ENCODE assay signal across 16 mouse cellular contexts in genomic region chr5:136502491-136503086, GRCm38 (mm10).
DNase-seq lines count a peak whose midpoint lies in the region; ATAC-seq and TF ChIP-seq lines count a peak whose summit lies in the region.
"Had no signal": no experiment of that assay in that cellular context is flagged by ENCODE, and none has a peak within 500 bp of the region (broad histone marks: within the 10 kb centered on the region; RNA-seq: fewer than 3 reads in every experiment).

No protein-coding gene starts in this region.

- H3K4me1 ChIP-seq in heart, embryonic 16.5 days (ENCODE audit: control insufficient read depth, insufficient read depth, low read length) = peaks cover 74% of the 10 kb centered on the region
- H3K4me1 ChIP-seq in lung, embryonic 16.5 days (replicated peaks; ENCODE audit: control insufficient read depth, insufficient read depth, low read length) = peaks cover 49% of the 10 kb centered on the region
- H3K4me1 ChIP-seq in embryonic facial prominence, embryonic 14.5 days (ENCODE audit: control insufficient read depth, insufficient read depth, low read length) = peaks cover 24% of the 10 kb centered on the region
- no peaks in the 10 kb centered on the region; the same call in 1 of the 2 replicates for H3K4me1 ChIP-seq in stomach, postnatal 0 days (replicated peaks; ENCODE audit: control insufficient read depth, insufficient read depth)

- H3K36me3 ChIP-seq in heart, embryonic 16.5 days (ENCODE audit: control insufficient read depth, insufficient read depth) = no peaks in the 10 kb centered on the region
- H3K36me3 ChIP-seq in lung, embryonic 16.5 days (ENCODE audit: control insufficient read depth, insufficient read depth, low read length) = no peaks in the 10 kb centered on the region
- no peaks in the 10 kb centered on the region for H3K36me3 ChIP-seq in embryonic facial prominence, embryonic 14.5 days (ENCODE audit: control insufficient read depth, insufficient read depth, low read length)
- no peaks in the 10 kb centered on the region for H3K36me3 ChIP-seq in stomach, postnatal 0 days (ENCODE audit: control insufficient read depth, insufficient read depth, low read length)

- TF ChIP-seq CTCF in stomach, postnatal 0 days (IDR thresholded peaks at IDR 0.05; ENCODE audit: low read depth) = no peak

- TF ChIP-seq EP300 in stomach, postnatal 0 days (optimal IDR thresholded peaks at IDR 0.05) = no peak

- 41% methylated on average over 5 of the region's 5 CpGs for WGBS in heart, embryonic 16.5 days
- 22% methylated on average over 5 of the region's 5 CpGs for WGBS in lung, embryonic 16.5 days
- WGBS in embryonic facial prominence, embryonic 14.5 days = 17% methylated on average over 5 of the region's 5 CpGs
- 51% methylated on average over 5 of the region's 5 CpGs for WGBS in stomach, postnatal 0 days

- no peak for DNase-seq in heart, postnatal 10 days
- no peak for DNase-seq in lung, postnatal 25 days (ENCODE audit: low spot score)
- peak; percentile 77 for DNase-seq in embryonic facial prominence, embryonic 14.5 days (ENCODE audit: low spot score)
- DNase-seq in stomach, postnatal 0 days (ENCODE audit: low spot score) = no peak
- DNase-seq in left cerebral cortex, adult 8-10 months (ENCODE audit: low spot score in 2 of 2) = no peak
- no peak for DNase-seq in thymus, postnatal 14 days
- DNase-seq: adrenal gland, postnatal 36 days; cerebellum, adult 11 months; midbrain, embryonic 14.5 days; right cerebral cortex, postnatal 14 days; thymus, postnatal 25 days had no signal

- H3K9ac ChIP-seq in heart, embryonic 16.5 days (ENCODE audit: low read length) = no peak overlapping the region
- no peak overlapping the region for H3K9ac ChIP-seq in lung, embryonic 16.5 days (ENCODE audit: low read length)
- no peak overlapping the region for H3K9ac ChIP-seq in embryonic facial prominence, embryonic 14.5 days (ENCODE audit: low read depth, low read length)
- no peak overlapping the region for H3K9ac ChIP-seq in stomach, postnatal 0 days (ENCODE audit: low read length)

- peak overlapping the region; percentile 46 for H3K27ac ChIP-seq in heart, embryonic 16.5 days (ENCODE audit: low read length)
- 0 out of 2 replicates have a peak overlapping the region, but pooled peaks have one; percentile 16 for H3K27ac ChIP-seq in lung, embryonic 16.5 days (ENCODE audit: low read length)
- H3K27ac ChIP-seq in embryonic facial prominence, embryonic 14.5 days (replicated peaks; ENCODE audit: low read depth, low read length) = peak overlapping the region; percentile 33; the same call in 1 of the 2 replicates
- 0 out of 2 replicates have a peak overlapping the region, but pooled peaks have one; percentile 35 for H3K27ac ChIP-seq in stomach, postnatal 0 days (replicated peaks)

- intact Hi-C loops in heart, postnatal 10 days (cut with DNase I) = no loop called here

- H3K9me3 ChIP-seq in heart, embryonic 16.5 days (replicated peaks; ENCODE audit: control insufficient read depth, low read length) = no peaks in the 10 kb centered on the region
- H3K9me3 ChIP-seq in lung, embryonic 16.5 days (ENCODE audit: control insufficient read depth, low read length) = no peaks in the 10 kb centered on the region
- no peaks in the 10 kb centered on the region for H3K9me3 ChIP-seq in embryonic facial prominence, embryonic 14.5 days (ENCODE audit: control insufficient read depth, low read length)
- no peaks in the 10 kb centered on the region for H3K9me3 ChIP-seq in stomach, postnatal 0 days (ENCODE audit: control insufficient read depth, low read length)

- no peak overlapping the region for H3K4me2 ChIP-seq in heart, embryonic 16.5 days (ENCODE audit: low read depth, low read length)
- H3K4me2 ChIP-seq in lung, embryonic 16.5 days (ENCODE audit: low read depth, low read length) = no peak overlapping the region
- H3K4me2 ChIP-seq in embryonic facial prominence, embryonic 14.5 days (ENCODE audit: low read depth, low read length) = peak overlapping the region; percentile 26
- no peak overlapping the region for H3K4me2 ChIP-seq in stomach, postnatal 0 days (replicated peaks; ENCODE audit: low read depth)
- H3K4me2 ChIP-seq: liver, embryonic 11.5 days had no signal

- H3K27me3 ChIP-seq in heart, embryonic 16.5 days (ENCODE audit: control insufficient read depth, insufficient read depth, low read length) = no peaks in the 10 kb centered on the region
- H3K27me3 ChIP-seq in lung, embryonic 16.5 days (ENCODE audit: control insufficient read depth, insufficient read depth, low read depth, low read length) = no peaks in the 10 kb centered on the region
- peaks cover 57% of the 10 kb centered on the region for H3K27me3 ChIP-seq in embryonic facial prominence, embryonic 14.5 days (replicated peaks; ENCODE audit: control insufficient read depth, insufficient read depth, low read length)
- H3K27me3 ChIP-seq in stomach, postnatal 0 days (ENCODE audit: control insufficient read depth, insufficient read depth, low read length) = no peaks in the 10 kb centered on the region

- no peak for ATAC-seq in heart, embryonic 16.5 days (replicated peaks; ENCODE audit: extremely low read depth, insufficient read depth, low FRiP score)
- ATAC-seq in lung, embryonic 16.5 days (ENCODE audit: low read depth) = no peak
- peak; percentile 69 for ATAC-seq in embryonic facial prominence, embryonic 14.5 days (ENCODE audit: low read depth)
- no peak for ATAC-seq in stomach, postnatal 0 days (ENCODE audit: low FRiP score, low TSS enrichment)
- ATAC-seq: hindbrain, embryonic 16.5 days had no signal

- no peak overlapping the region for H3K4me3 ChIP-seq in heart, embryonic 16.5 days (ENCODE audit: low read length)
- no peak overlapping the region for H3K4me3 ChIP-seq in lung, embryonic 16.5 days (ENCODE audit: low read length)
- no peak overlapping the region for H3K4me3 ChIP-seq in embryonic facial prominence, embryonic 14.5 days (ENCODE audit: low read depth, low read length)
- H3K4me3 ChIP-seq in stomach, postnatal 0 days (ENCODE audit: low read depth, low read length) = no peak overlapping the region
- H3K4me3 ChIP-seq: erythroblast, embryonic 14.5 days had no signal
